Mouse (Mus musculus): ENCODE results near the gene Pde4c.

DNA sequence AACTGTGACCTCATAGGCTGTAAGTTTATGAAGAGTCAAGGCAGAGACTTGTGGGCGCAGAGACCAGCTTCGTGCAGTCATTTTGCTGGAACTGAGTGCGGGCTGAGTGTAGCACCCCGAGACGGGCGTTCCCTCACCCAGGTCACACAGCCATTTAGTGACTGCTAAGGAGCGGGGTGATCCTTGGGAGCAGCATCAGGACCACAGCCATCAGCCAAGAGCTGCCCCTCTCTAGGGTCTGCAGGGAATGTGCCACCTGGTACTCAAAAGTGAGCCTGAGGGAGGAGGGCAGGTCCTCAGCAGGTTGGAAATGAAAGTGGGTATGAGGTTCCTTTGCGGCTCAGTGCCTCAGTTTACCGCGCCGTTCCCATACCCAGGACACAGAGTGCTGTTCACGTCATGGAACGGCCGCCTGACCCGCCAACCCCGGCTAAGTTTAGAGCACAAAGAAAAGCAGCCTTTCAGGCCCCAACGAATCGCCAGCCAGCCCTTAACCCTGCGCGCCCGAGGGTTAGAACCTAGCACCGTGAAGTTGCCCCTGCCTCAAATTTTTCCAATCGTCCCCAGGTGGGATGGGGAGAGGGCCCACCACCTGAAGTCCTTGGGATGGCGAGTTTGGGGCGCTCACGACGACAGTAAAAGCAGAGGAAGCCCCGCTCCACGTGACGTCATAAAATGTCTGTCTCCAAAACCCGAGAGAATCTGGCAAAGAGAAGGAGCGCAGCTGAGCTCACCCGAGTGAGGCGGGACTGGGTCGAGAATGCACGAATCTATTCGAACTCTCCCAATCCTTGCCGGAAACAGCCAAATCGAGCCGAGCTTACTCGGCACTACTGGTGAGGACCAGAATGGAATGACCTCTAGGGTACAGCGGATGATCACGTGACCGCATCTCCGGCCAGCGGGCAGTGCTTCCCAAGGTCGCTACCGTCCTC is 20.4 kb downstream of the Pde4c start:
- TF ChIP-seq CTCF (IDR thresholded peaks at IDR 0.05; ENCODE audit: insufficient read depth, low read depth, low read length) (no peak), POLR2A (IDR thresholded peaks at IDR 0.05; ENCODE audit: insufficient read depth, low read depth, low read length) (no peak)
